Mouse (Mus musculus) thymus, postnatal 14 days (tissue): ENCODE data around the gene Josd2.

ENCODE experiments used
- DNase-seq: peaks from one replicate; pipeline ENCODE4 v3.0.0; 2021

The Josd2 gene

DNA sequence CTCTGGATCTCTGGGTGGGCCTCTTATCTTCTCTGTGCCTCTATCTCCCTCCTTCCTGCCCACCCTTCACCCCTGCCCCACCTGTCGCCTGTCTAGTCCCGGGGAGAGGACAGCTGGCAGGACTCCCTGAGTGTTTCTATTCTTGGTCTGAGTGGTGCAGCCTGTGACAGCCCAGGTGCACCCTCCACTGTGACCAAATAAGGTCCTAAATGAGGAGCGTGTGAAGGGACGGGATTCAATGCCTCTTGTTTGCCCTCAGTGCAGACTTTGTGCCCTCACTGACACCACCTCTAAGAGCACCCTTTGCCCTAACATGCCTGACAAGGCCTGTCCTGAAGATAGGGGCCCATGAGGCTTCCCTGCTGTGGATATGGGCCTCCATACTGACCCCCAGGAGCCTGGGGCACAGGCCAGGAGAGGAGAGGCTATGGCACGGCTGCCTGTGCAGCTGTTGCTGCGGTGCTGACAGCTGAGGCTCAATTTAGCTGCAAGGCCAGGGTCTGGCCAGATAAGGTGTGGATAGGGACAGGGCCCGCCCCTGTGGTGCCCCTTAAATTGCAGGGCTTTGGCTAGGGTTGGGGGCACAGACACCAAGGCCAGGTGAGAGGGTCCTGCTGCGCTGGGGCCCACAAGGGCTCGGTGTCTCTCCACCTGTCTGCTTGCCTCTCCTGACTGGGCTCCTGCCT is 5.3 kb downstream of the Josd2 start:
- no peak for DNase-seq

DNA sequence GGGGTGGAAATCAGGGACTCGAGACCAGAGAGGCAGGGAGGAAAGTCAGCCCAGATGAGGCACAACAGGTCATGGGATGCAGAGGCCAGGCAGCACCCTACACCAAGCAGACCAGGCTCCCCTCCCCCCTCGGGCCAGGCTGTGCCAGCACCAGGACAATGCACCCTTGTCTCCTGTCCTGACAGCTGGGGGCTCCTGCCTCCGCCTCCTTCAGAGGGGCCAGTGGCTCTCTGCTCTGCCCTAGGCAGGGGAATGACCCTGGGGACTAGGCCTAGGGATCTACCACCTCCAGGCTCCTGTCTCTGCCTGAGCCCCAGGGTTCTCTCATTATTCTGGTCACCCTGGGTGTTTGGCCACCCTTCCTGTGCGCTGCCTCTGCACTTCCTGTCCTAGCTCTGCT is 6.6 kb downstream of the Josd2 start:
- no peak for DNase-seq

DNA sequence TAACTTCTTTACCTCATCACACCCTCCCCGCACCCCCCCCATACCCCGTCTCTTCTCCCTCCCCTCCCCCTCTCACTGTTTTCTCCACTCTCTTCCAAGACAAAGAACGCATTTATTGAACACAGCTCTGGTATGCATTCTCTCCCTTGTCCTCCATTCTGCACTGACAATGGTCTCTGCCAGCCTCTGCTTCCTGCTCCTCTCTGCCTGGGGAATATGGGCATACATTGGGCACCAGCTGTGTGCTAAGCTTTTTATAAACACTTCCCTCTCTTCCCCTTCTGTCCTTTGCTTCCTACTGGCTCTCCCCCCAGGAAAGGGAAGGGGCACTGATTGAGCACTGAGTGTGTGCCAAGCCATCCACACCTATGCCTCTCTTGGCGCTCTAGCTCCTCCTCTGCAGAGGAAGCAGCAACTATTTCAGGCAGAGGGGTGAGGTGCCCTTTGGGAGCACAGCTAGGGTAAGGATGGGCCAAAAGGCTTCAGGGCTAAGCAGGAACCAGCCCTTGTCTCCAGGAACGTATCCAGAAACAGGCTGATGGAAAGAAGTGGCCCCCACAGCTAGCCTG is 7.3 kb downstream of the Josd2 start:
- DNase-seq: no peak

DNA sequence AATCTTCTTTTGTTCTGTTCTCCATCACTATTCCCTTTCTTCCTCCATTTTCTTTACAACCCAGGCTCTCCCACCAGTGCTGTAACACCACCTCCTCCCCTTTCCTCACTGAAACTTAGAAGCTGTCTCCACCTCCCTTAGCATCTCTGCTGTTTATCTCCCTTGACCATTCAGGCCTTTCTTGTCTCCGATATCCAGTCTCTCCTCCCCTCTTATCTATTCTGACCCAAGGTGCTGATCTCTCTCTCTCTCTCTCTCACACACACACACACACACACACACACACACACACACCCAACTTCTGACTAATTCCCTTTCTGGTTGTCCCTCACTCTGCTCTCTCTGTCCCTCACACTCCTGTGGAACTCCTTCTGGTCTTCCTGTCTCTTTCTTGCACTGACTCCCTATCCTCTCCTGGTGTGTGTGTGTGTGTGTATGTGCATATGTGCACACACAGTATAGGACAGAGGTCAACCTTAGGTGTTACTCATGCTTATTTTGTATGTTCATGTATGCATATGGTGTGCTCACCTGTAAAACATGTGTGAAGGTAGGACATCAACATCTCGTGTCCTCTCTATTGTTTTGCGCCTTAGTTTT is 15.2 kb downstream of the Josd2 start:
- DNase-seq: no peak

- no peak for DNase-seq
Measured at GRCm38 (mm10) chr7:44484109-44484508, 16.3 kb downstream of the Josd2 start.

DNA sequence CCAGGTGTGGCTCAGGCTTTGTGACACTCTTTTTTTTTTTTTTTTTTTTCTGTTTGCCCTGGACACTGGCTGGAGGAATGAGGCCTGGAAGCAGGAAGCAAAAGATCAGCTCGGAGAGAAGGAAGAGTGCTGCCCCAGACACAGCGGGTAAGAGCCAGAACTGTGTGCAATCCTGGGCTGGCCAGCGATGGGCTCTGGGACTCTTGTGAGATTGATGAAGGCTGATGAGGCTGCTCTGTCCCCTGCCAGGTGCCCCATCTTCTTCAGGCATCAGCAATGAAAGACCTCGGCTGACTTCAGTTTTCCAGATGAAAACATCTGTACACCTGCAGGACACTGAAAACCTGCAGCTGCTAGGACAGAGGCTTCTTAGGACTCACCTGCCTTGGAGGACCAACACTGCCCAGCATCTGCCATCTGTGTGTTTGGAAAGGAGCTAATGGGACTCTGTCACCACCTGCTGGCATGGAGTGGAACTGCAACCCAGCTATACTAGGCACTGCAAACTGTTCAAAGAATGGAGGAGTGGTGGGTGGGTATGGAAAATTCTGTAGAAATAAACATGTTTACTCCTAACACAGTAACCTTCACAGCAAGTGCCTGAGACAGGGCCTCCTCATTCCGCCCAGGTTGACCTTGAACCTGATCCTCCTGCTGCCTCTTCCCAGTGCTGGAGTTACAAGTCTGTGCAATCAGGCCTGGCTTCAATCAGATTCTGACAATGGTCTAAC is 17.2 kb downstream of the Josd2 start:
- DNase-seq: peak; percentile 74

DNA sequence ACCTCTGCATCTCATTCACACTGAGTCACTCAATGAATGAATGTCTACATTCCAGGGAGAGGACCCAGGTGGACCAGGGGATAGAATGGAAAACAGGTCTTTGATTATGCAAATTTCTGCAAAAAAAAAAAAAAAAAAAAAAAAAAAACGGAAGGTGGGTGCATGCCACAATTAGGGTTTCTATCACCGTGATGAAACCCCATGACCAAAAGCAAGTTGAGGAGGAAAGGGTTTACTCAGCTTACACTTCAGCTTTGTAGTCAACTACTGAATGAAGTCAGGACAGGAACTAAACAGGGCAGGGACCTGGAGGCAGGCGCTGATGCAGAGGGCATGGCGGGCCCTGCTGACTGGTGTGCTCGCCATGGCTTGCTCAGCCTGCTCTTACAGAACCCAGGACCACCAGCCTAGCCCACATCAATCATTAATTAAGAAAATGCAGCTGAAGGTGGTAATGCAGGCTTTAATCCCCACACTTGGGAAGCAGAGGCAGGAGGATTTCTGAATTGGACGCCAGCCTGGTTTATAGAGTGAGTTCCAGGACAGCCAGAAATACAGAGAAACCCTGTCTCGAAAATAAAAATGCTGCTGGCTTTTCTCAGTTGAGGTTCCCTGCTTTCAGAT is 17.9 kb downstream of the Josd2 start:
- DNase-seq: no peak

- DNase-seq: no peak
Measured at GRCm38 (mm10) chr7:44486927-44487575, 19.3 kb downstream of the Josd2 start.

DNA sequence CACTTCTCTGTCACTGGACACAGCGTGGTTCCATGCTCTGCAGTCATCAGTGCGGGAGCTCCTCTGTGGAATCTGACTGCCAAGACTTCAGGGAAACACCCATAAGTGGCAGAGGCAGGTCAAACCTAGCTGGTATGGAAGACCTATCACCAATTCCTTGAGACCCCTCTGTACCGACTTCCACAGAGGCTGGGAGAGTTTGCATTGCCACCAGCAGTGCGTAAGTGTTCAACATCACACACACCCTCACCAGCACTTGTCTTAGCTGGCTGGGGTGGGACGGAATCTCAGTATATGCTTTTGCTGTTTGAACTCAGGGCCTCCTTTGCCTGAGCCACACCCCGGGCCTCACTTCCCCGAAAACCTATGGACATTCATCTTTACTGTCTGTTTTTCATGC is 20.2 kb downstream of the Josd2 start:
- no peak for DNase-seq

GRCm38 (mm10) chr7:44488545-44488944 is 20.8 kb downstream of the Josd2 start:
- no peak for DNase-seq

DNA sequence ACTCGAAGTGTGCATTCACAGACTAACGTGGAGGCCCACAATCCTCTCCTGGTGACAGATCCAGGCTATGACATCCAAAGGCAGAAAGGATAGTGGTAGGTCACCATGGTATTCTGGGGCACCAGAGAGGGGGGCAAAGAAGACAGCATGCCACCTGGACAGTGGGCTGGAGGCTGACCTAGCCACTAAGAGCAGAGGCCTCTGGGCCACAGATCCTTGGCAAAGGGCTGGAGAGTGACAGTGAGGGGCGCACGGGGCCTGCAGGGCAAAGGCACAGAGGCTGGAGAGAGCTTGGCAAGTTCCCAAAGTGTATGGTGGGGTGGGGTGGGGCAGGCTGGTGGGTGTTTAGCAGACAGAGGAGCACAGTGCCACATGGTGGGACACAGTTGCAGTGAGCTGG is 22.5 kb downstream of the Josd2 start:
- no peak for DNase-seq

- DNase-seq: no peak
Measured at GRCm38 (mm10) chr7:44491391-44491790, 23.6 kb downstream of the Josd2 start.

GRCm38 (mm10) chr7:44492166-44492826 is 24.5 kb downstream of the Josd2 start:
- DNase-seq: no peak

DNA sequence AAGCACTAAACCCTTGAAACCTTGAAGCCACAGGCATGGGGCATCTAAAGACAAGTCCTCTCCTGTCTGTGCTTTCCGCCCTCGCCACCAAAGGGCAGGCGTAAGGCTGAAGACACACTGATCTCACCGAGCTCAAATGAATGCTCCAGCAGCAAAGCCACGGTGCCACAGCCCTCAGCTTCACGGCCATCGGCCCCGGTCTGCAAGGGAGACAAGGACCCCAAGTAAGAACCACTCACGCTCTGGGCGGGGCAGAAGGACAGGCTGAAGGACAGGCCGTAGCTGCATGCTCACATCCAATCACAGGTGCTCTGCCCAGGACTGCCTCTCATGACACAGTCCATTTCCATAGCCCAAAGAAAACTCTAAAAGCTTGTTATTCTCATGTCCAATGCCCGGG is 26.9 kb downstream of the Josd2 start:
- DNase-seq: no peak

DNA sequence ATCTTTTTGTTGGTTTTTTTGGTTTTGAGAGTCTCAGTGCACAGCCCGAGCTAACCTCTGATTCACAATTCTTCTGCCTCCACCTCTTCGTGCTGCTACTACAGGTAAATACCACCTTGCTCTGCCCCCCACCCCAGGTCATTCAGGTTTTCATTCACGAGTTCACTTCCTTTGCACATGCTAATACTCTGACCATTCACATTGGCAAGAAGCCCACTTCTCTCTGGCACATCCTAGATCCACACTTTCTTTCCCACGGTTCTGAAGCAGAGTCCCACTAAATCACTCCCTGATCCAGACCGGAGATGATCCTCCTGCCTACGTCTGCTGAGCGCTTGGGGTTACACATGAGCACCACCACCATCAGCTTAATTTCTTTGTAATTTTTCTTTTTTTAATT is 27.3 kb downstream of the Josd2 start:
- no peak for DNase-seq

DNA sequence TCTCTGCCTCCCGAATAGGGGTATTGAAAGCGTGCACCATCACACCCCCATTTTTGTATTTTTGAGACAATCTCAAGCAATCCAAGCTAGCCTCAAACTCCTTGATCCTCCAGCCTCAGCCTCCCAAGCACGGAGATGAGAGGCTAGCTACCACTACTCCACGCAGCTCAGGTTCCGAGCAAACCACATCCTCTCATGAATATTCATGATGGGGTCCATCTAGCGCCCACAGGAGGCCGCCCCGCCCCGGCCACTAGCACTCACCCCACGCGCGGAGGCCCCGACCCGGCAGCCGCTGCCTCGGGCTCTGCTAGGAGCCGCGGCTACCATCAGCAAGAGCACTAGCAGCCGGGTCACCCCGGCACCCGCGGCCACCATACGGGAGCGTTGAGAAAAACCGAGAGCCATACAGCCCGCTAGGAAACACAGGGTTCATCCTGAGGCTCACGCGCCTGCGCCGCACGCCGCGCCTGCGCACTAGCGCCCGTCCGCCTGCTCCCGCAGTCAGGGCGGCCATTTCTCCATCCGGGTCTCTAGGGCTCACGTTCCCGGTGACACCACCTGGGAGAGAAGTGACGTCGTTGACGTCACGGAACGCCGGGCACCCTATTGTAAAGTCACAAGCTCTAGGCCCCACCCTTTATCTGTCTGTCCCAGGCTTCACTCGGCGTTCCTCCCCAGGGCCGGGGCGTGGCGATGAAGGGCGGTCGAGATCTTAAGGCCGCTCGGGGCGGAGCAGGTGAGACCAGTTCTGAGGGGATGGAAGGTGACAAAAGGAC is 28.4 kb downstream of the Josd2 start, which contains the start of the genes Emc10 and Fam71e1:
Gene Emc10, minus strand, starts transcription at position 538 of the 779 bp plus-strand sequence.
Gene Fam71e1, plus strand, starts transcription at position 590 of the 779 bp plus-strand sequence.
- peak; percentile 99 for DNase-seq

GRCm38 (mm10) chr7:44496771-44497109 is 29.0 kb downstream of the Josd2 start:
- no peak for DNase-seq

GRCm38 (mm10) chr7:44497361-44498055 is 29.7 kb downstream of the Josd2 start:
- DNase-seq: no peak

DNA sequence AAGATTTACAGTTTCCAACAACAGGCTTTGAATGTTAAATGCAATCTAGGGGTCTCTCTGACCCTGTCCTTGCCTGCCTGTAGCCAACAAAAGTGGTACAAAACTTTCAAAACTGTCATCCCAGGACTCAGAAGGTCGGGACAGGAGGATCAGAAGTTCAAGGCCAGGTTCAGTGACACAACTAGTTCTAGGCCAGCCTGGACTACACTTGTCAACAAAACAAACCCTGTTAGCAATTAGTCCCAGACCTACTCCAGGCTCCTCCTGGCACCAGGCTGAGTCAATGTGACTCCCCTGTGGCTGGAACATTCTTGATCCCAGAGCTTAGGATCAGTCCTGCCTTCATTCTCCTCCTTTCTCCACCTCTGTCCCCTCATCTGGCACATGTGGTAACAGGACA is 31.1 kb downstream of the Josd2 start:
- no peak for DNase-seq

DNA sequence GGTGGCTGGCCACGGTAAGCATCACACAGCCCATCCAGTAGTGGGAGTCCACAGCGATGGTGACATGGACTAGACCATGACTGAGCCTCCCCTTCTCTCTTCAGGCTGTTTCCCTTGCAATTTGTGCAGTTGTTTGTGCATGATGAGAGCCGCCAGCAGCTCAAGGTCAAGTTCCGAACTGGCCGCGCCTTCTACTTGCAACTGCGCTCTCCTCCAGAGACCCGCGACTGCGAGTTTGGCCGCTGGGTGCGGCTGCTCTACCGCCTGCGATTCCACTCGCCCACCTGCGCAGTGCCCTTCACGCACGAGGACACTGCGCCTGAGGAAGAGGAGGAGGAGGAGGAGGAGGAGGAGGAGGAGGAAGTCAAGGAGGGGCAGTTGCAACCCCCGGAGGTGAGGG is 32.3 kb downstream of the Josd2 start:
- no peak for DNase-seq
